Mouse (Mus musculus): Measurements from ENCODE around the gene Hoxa10.

DNA sequence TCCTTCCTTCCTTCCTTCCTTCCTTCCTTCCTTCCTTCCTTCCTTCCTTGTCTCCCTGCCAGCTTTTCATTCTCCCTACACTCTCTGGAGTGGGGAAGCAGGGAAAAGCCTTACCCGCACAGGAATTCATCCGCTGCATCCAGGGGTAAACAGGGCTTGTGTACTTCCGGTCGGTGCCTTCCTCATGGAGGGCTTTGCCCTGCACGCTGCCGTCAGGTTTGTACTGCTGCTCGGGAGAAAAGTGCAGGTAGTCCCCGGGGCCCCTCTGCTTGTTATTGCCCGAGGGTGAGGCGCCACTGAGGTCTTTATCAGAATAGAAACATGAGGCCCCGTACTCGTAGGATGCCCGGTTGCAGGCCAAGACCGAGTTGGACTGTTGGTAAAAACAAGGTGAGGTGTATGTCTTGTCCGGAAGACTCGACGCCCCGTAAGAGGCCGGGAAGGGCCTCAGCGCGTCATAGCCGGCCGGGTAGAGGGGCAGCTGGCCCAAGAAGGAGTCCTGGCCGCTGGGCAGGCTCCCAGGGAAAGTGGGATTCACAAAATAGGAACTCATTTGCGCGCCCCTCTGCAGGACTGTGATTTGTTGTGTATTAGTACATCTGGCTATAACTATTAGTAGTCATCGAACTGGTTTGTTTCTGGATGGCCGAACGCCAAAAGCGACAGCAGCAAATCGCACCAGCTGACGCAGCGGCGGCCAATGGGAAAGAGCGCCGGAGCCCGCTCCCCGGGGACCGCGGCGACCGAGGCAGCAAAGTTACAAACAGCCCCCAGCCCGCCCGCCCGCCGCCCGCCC, 32.4 kb downstream of the Hoxa10 start, which contains the start of gene Hoxa6:
- TF ChIP-seq CTCF (IDR thresholded peaks at IDR 0.05; ENCODE audit: low read depth, low read length) = no peak
- no peak for TF ChIP-seq EP300 (IDR thresholded peaks at IDR 0.05; ENCODE audit: insufficient read depth, low read depth, low read length)

Data from ES-Bruce4 (cell line).